Mouse (Mus musculus): ENCODE measurements around the gene Slc22a4. TPM values are rescaled to one million over a fixed set of nuclear protein-coding genes. Genes with fewer than 3 reads are reported as not detected.
"Not testable (repeated sequence)": the region's sequence is repeated elsewhere in the genome, so short reads cannot be mapped to it uniquely, and the experiment has no call there.

The Slc22a4 gene
- polyA plus RNA-seq, 1 experiment: 2.0 TPM

- Histone ChIP-seq H3K4me2 (ENCODE audit: low read depth) (no peak overlapping the region), H3K27me3 (ENCODE audit: control insufficient read depth, insufficient read depth, insufficient read length) (no peaks in the 10 kb centered on the region), H3K79me2 (ENCODE audit: control insufficient read depth, insufficient read depth) (no peaks in the 10 kb centered on the region), H3K4me3 (no peak overlapping the region), H3K36me3 (ENCODE audit: control insufficient read depth, insufficient read depth) (no peaks in the 10 kb centered on the region), H3ac (ENCODE audit: control insufficient read depth, insufficient read length) (no peak overlapping the region)
- TF ChIP-seq MAX (IDR thresholded peaks at IDR 0.05; ENCODE audit: low read depth) (no peak), USF1 (IDR thresholded peaks at IDR 0.05; ENCODE audit: low read depth) (no peak), MYOG (IDR thresholded peaks at IDR 0.05; ENCODE audit: control insufficient read depth in 1 of 3, insufficient read depth in 1 of 3, insufficient read length in 2 of 3, low read depth in 2 of 3) (peak in 1 of 3 experiments; percentile 20), REST (IDR thresholded peaks at IDR 0.05; ENCODE audit: insufficient read depth, insufficient read length) (no peak)
Observed at GRCm38 (mm10) chr11:53956636-53957035, 71.3 kb downstream of the Slc22a4 start.

- Histone ChIP-seq H3K4me2 (ENCODE audit: low read depth) (no peak overlapping the region), H3K27me3 (ENCODE audit: control insufficient read depth, insufficient read depth, insufficient read length) (no peaks in the 10 kb centered on the region), H3ac (ENCODE audit: control insufficient read depth, insufficient read length) (no peak overlapping the region), H3K79me2 (ENCODE audit: control insufficient read depth, insufficient read depth) (no peaks in the 10 kb centered on the region), H3K4me3 (no peak overlapping the region), H3K36me3 (ENCODE audit: control insufficient read depth, insufficient read depth) (no peaks in the 10 kb centered on the region)
- no peak for TF ChIP-seq MAX (IDR thresholded peaks at IDR 0.05; ENCODE audit: low read depth)
- no peak for TF ChIP-seq CEBPB (IDR thresholded peaks at IDR 0.05; ENCODE audit: insufficient read depth, poor library complexity, severe bottlenecking)
- no peak for TF ChIP-seq E2F4 (IDR thresholded peaks at IDR 0.05; ENCODE audit: insufficient read depth)
- no peak for TF ChIP-seq MYOG (IDR thresholded peaks at IDR 0.05; ENCODE audit: control insufficient read depth in 1 of 3, insufficient read depth in 1 of 3, insufficient read length in 2 of 3, low read depth in 2 of 3)
- no peak for TF ChIP-seq REST (IDR thresholded peaks at IDR 0.05; ENCODE audit: insufficient read depth, insufficient read length)
- TF ChIP-seq USF1 (IDR thresholded peaks at IDR 0.05; ENCODE audit: low read depth): no peak
- no peak for TF ChIP-seq TCF3 (IDR thresholded peaks at IDR 0.05; ENCODE audit: insufficient read length, low read depth)
- TF ChIP-seq POLR2AphosphoS2 (IDR thresholded peaks at IDR 0.05; ENCODE audit: insufficient read length, low read depth): no peak
- TF ChIP-seq SRF (IDR thresholded peaks at IDR 0.05; ENCODE audit: control insufficient read depth, insufficient read length, low read depth): no peak
- no peak for TF ChIP-seq MYOD1 (IDR thresholded peaks at IDR 0.05; ENCODE audit: control insufficient read depth in 1 of 3, insufficient read length in 2 of 3, low read depth in 2 of 3)
- no peak for TF ChIP-seq TCF12 (IDR thresholded peaks at IDR 0.05; ENCODE audit: insufficient read depth, poor library complexity, severe bottlenecking)
Observed at GRCm38 (mm10) chr11:53954653-53955052, 73.2 kb downstream of the Slc22a4 start.

DNA sequence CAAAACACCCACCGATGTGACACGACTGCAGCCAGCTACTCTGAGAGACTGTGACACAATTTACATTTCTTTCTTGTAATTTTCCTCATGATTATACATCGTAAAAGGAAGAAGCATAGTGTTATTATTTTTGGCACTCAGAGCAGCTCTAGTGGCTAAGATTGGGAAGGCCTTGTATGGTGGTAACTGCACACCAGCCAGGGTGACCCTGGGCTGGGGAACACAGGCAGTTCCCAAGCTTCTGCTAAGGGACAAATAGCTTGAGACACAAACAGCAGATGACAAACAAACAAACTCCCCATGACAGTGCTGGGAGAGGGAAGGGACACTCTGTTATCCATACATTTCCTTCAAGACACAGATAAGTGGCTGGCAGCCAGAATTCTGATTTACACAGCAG, 77.8 kb downstream of the Slc22a4 start:
- H3K27me3 ChIP-seq (ENCODE audit: control insufficient read depth, insufficient read depth, insufficient read length); H3K4me2 ChIP-seq (ENCODE audit: low read depth); H3ac ChIP-seq (ENCODE audit: control insufficient read depth, insufficient read length); H3K36me3 ChIP-seq (ENCODE audit: control insufficient read depth, insufficient read depth); H3K79me2 ChIP-seq (ENCODE audit: control insufficient read depth, insufficient read depth); H3K4me3 ChIP-seq: not testable (repeated sequence)

Other genes with a start within 250 kb of the Slc22a4 start
- 1.6 TPM for gene Gm12216, start 168.8 kb downstream of the Slc22a4 start, polyA plus RNA-seq (2012; fragmentation: generic; extraction: Trizol)
- gene Slc22a5, start 136.4 kb downstream of the Slc22a4 start, polyA plus RNA-seq (2012; fragmentation: generic; extraction: Trizol): 5.1 TPM
- gene Slc22a21, start 47.8 kb downstream of the Slc22a4 start, polyA plus RNA-seq (2012; fragmentation: generic; extraction: Trizol): 1.6 TPM
- 469 TPM for gene Pdlim4, start 40.9 kb upstream of the Slc22a4 start, polyA plus RNA-seq (2012; fragmentation: generic; extraction: Trizol)
- gene P4ha2, start 72.0 kb upstream of the Slc22a4 start, polyA plus RNA-seq (2012; fragmentation: generic; extraction: Trizol): 89.0 TPM
- gene Csf2, start 221.6 kb upstream of the Slc22a4 start, polyA plus RNA-seq (2012; fragmentation: generic; extraction: Trizol): not detected
- gene Il3, start 239.2 kb upstream of the Slc22a4 start, polyA plus RNA-seq (2012; fragmentation: generic; extraction: Trizol): not detected

Data from myocyte (in vitro differentiated cells).